Comparison of ENCODE assay signal across 25 mouse cellular contexts in the genomic region with DNA sequence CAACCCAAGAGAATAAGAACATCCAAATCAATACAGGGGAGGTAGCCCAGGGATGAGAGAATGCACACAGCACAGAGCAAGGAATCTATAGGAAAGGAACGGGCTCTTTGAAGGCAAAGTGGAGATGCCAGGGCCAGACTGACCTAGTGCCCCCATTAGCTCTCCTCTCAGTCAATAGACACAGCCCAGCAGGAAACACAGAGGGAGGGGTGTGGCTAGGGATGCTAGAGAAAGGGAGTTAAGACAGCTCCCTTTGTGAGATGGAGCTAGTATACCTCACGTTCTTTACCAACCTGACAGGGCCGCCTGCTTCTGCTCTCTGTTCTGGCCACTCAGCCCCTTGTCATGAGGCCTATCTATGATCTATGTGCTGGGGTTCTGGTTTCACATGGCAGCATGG.
A peak's percentile ranks its signal among the peaks of the same experiment; 100 is the strongest.
DNase-seq lines count a peak whose midpoint lies in the region; ATAC-seq lines count a peak whose summit lies in the region.
"Had no signal": no experiment of that assay in that cellular context is flagged by ENCODE, and none has a peak within 500 bp of the region (broad histone marks: within the 10 kb centered on the region; RNA-seq: fewer than 3 reads in every experiment).

No protein-coding gene starts in this region.

- DNase-seq in hindbrain, embryonic 11.5 days (ENCODE audit: low spot score), result peak; percentile 19
- DNase-seq in R1 (ENCODE audit: low read depth, low spot score), result peak; percentile 21
- peak; percentile 59 for DNase-seq in embryo, embryonic 10 days (ENCODE audit: low spot score)
- peak; percentile 23 for DNase-seq in mesoderm, embryonic 11.5 days (ENCODE audit: low read depth, low spot score)
- DNase-seq in cerebellum, adult 9-10 months, result no peak
- DNase-seq: adrenal gland, postnatal 14 days; cerebellum, adult 2 months; gastrocnemius, postnatal 25 days; heart, adult 18-20 months; kidney, postnatal 25 days; lung, embryonic 14.5 days; lung, postnatal 14 days; right cerebral cortex, postnatal 25 days had no signal

- no peaks in the 10 kb centered on the region for H3K36me3 ChIP-seq in hindbrain, embryonic 11.5 days (ENCODE audit: control insufficient read depth, insufficient read depth, low read length)
- no peaks in the 10 kb centered on the region for H3K36me3 ChIP-seq in hindbrain, embryonic 13.5 days
- no peaks in the 10 kb centered on the region for H3K36me3 ChIP-seq in heart, embryonic 12.5 days
- H3K36me3 ChIP-seq: embryonic facial prominence, embryonic 12.5 days; limb, embryonic 12.5 days; liver, embryonic 15.5 days; neural tube, embryonic 13.5 days; stomach, embryonic 15.5 days had no signal

- H3K4me1 ChIP-seq in hindbrain, embryonic 11.5 days (replicated peaks; ENCODE audit: control insufficient read depth, insufficient read depth, low read length), result no peaks in the 10 kb centered on the region
- peaks cover 20% of the 10 kb centered on the region for H3K4me1 ChIP-seq in hindbrain, embryonic 13.5 days (replicated peaks)
- H3K4me1 ChIP-seq in heart, embryonic 12.5 days (replicated peaks), result peaks cover 72% of the 10 kb centered on the region

- no peaks in the 10 kb centered on the region for H3K9me3 ChIP-seq in hindbrain, embryonic 11.5 days (ENCODE audit: control insufficient read depth, low read length)
- H3K9me3 ChIP-seq in hindbrain, embryonic 13.5 days, result no peaks in the 10 kb centered on the region
- no peaks in the 10 kb centered on the region for H3K9me3 ChIP-seq in heart, embryonic 12.5 days (replicated peaks)
- H3K9me3 ChIP-seq: embryonic facial prominence, embryonic 12.5 days; limb, embryonic 12.5 days; liver, embryonic 15.5 days; neural tube, embryonic 13.5 days; stomach, embryonic 15.5 days had no signal

- no peak overlapping the region for H3K27ac ChIP-seq in hindbrain, embryonic 11.5 days (ENCODE audit: low read depth, low read length)
- H3K27ac ChIP-seq in hindbrain, embryonic 13.5 days, result no peak overlapping the region
- no peak overlapping the region for H3K27ac ChIP-seq in heart, embryonic 12.5 days (ENCODE audit: poor library complexity, severe bottlenecking)
- H3K27ac ChIP-seq: embryonic facial prominence, embryonic 12.5 days; limb, embryonic 12.5 days; liver, embryonic 15.5 days; neural tube, embryonic 13.5 days; stomach, embryonic 15.5 days had no signal

- no peak overlapping the region for H3K9ac ChIP-seq in hindbrain, embryonic 11.5 days (ENCODE audit: low read depth, low read length)
- no peak overlapping the region for H3K9ac ChIP-seq in hindbrain, embryonic 13.5 days
- no peak overlapping the region for H3K9ac ChIP-seq in heart, embryonic 12.5 days
- H3K9ac ChIP-seq: embryonic facial prominence, embryonic 12.5 days; limb, embryonic 12.5 days; liver, embryonic 15.5 days; lung, embryonic 14.5 days; neural tube, embryonic 13.5 days; stomach, embryonic 15.5 days had no signal

- no peak for ATAC-seq in hindbrain, embryonic 11.5 days (ENCODE audit: low FRiP score)
- ATAC-seq in hindbrain, embryonic 13.5 days (ENCODE audit: low FRiP score), result no peak
- ATAC-seq in heart, embryonic 12.5 days (ENCODE audit: insufficient number of reproducible peaks, low FRiP score), result no peak
- ATAC-seq: forebrain, embryonic 14.5 days; intestine, embryonic 16.5 days; Patski had no signal

- WGBS in hindbrain, embryonic 11.5 days, result 17% methylated on average over 3 of the region's 3 CpGs
- WGBS in hindbrain, embryonic 13.5 days, result 16% methylated on average over 3 of the region's 3 CpGs
- WGBS in heart, embryonic 12.5 days, result 56% methylated on average over 3 of the region's 3 CpGs

- no peak overlapping the region for H3K4me3 ChIP-seq in hindbrain, embryonic 11.5 days (ENCODE audit: low read depth, low read length)
- H3K4me3 ChIP-seq in hindbrain, embryonic 13.5 days, result no peak overlapping the region
- H3K4me3 ChIP-seq in heart, embryonic 12.5 days, result no peak overlapping the region
- H3K4me3 ChIP-seq: embryonic facial prominence, embryonic 12.5 days; limb, embryonic 12.5 days; liver, embryonic 15.5 days; myocyte; neural tube, embryonic 13.5 days; stomach, embryonic 15.5 days had no signal

- H3K4me2 ChIP-seq in hindbrain, embryonic 11.5 days (replicated peaks; ENCODE audit: low read depth, low read length), result no peak overlapping the region
- H3K4me2 ChIP-seq in hindbrain, embryonic 13.5 days, result no peak overlapping the region
- H3K4me2 ChIP-seq in heart, embryonic 12.5 days, result no peak overlapping the region
- H3K4me2 ChIP-seq: embryonic facial prominence, embryonic 12.5 days; heart, embryonic 11.5 days; limb, embryonic 12.5 days; liver, embryonic 15.5 days; lung, embryonic 14.5 days; neural tube, embryonic 13.5 days; stomach, embryonic 15.5 days had no signal

- H3K27me3 ChIP-seq in hindbrain, embryonic 11.5 days (ENCODE audit: control insufficient read depth, insufficient read depth, low read length), result no peaks in the 10 kb centered on the region
- H3K27me3 ChIP-seq in hindbrain, embryonic 13.5 days, result no peaks in the 10 kb centered on the region
- no peaks in the 10 kb centered on the region for H3K27me3 ChIP-seq in heart, embryonic 12.5 days (replicated peaks)
- H3K27me3 ChIP-seq: embryonic facial prominence, embryonic 12.5 days; limb, embryonic 12.5 days; liver, embryonic 15.5 days; neural tube, embryonic 13.5 days; Patski; stomach, embryonic 15.5 days had no signal
